Mouse (Mus musculus) ES-E14 (cell line): Measurements from ENCODE around the gene Mrpl17. TPM values are rescaled to one million over a fixed set of nuclear protein-coding genes. Genes with fewer than 3 reads are reported as not detected.
A peak's percentile ranks its signal among the peaks of the same experiment; 100 is the strongest.

Experiments used
- DNase-seq: peaks from one replicate; pipeline ENCODE4 v3.0.0-alpha.2; 2013; ENCODE audit warnings: low read depth, low spot score
- H3K27ac ChIP-seq: 2 replicates; pipeline ENCODE4 v1.5.1; 2012; ENCODE audit warnings: low read depth, mild to moderate bottlenecking, low read length, moderate library complexity, mixed read lengths; ENCODE audit not compliant: poor library complexity, insufficient read depth, severe bottlenecking
- H3K36me3 ChIP-seq: 2 replicates; pipeline ENCODE4 v1.6.1; 2012; ENCODE audit warnings: mild to moderate bottlenecking, low read length, moderate library complexity, mixed read lengths; ENCODE audit not compliant: control insufficient read depth, poor library complexity, insufficient read depth, severe bottlenecking
- H3K4me1 ChIP-seq, 2 experiments: fragments of 150-350 bp in 1 of 2; sonication (generic) in 1 of 2; 2 replicates each; pipeline ENCODE4 v1.6.1; 2012; ENCODE audit warnings: low read length in 2 of 2, mild to moderate bottlenecking in 1 of 2, mixed read lengths in 1 of 2; ENCODE audit not compliant: control insufficient read depth in 2 of 2, insufficient read depth in 2 of 2, poor library complexity in 1 of 2
- H3K4me3 ChIP-seq, 2 experiments: fragments of 150-350 bp in 1 of 2; sonication (generic) in 1 of 2; 2 replicates each; pipeline ENCODE4 v1.5.1; 2012; ENCODE audit warnings: low read length in 2 of 2, low read depth in 1 of 2, mild to moderate bottlenecking in 1 of 2, mixed read lengths in 1 of 2; ENCODE audit not compliant: insufficient read depth in 1 of 2, poor library complexity in 1 of 2, severe bottlenecking in 1 of 2
- H3K9ac ChIP-seq: 2 replicates; pipeline ENCODE4 v1.6.1; 2012; ENCODE audit warnings: low read depth, mild to moderate bottlenecking, low read length, mixed read lengths; ENCODE audit not compliant: poor library complexity, insufficient read depth, severe bottlenecking
- H3K9me3 ChIP-seq: fragments of 150-350 bp; sonication (generic); 2 replicates; pipeline ENCODE4 v1.6.1; 2012; ENCODE audit warnings: low read depth, mild to moderate bottlenecking, low read length; ENCODE audit not compliant: control insufficient read depth, insufficient read depth
- CHD2 ChIP-seq: IDR thresholded peaks from 2 replicates; pipeline ENCODE4 v1.6.1; 2014; ENCODE audit warnings: mild to moderate bottlenecking, low read depth, low read length, inconsistent platforms
- HCFC1 ChIP-seq: IDR thresholded peaks from 2 replicates; pipeline ENCODE4 v1.6.1; 2012; ENCODE audit warnings: low read length, inconsistent platforms, borderline replicate concordance; ENCODE audit not compliant: insufficient read depth
- MAFK ChIP-seq: IDR thresholded peaks from 2 replicates; pipeline ENCODE4 v1.6.1; 2014; ENCODE audit warnings: mild to moderate bottlenecking, low read depth, low read length, inconsistent platforms; ENCODE audit not compliant: insufficient read depth
- ZC3H11A ChIP-seq: IDR thresholded peaks from 2 replicates; pipeline ENCODE4 v1.6.1; 2012; ENCODE audit warnings: low read depth, mild to moderate bottlenecking, inconsistent platforms, low read length, borderline replicate concordance
- ZNF384 ChIP-seq: IDR thresholded peaks from 2 replicates; pipeline ENCODE4 v1.6.1; 2012; ENCODE audit warnings: low read depth, low read length, inconsistent platforms
- in situ Hi-C, 2 experiments: fragments of 600-800 bp; cut with MboI; formaldehyde crosslinking; loops; one replicate each; pipeline ENCODE4 v1.15.1; 2025; ENCODE audit warnings: low sequenced_read_pairs in 2 of 2, inconsistent platforms in 1 of 2; ENCODE audit not compliant: unreplicated experiment in 2 of 2
- total RNA-seq: library from RNA; depleted of rRNA; stranded (reverse); fragments of 300-350 nt; gene quantifications from 2 replicates; pipeline ENCODE4 v1.2.3, GENCODE M21; 2012

The Mrpl17 gene
- total RNA-seq, 1 experiment = 371 TPM

DNA sequence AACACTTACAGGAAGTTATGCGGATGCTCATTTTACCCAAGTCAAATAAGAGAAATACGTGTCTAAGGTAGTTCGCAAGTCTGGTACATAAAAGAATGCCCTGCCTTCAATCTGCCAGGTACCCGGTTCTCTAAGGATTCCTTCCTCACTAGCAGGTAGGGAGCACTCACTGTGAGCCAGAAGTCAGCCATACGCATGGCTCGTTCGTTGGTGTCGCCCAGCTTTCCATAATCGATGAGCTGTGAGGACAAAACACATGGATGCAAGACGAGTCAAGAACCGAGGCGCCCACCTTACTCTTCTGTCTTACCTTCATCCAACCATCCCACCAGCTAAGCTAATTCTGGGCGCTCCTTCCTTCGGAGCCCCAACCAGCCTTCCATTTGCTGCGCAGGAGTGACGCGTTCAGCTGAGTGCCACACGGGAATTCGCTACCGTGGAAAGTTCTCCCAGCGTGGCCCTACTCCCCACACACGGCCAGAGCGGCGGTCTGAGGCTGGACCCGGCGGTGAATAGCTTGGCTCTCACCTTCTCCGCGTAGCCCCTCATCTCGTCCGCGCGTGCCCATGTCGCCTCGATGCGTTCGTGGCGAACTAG is 521 bp downstream of the Mrpl17 start:
- H3K27ac ChIP-seq = peak overlapping the region; percentile 37; the same call in 1 of the 2 replicates
- TF ChIP-seq MAFK (no peak), ZNF384 (no peak), ZC3H11A (no peak), HCFC1 (no peak), CHD2 (no peak)
- H3K4me1 ChIP-seq = peaks cover 3 to 5% of the 10 kb centered on the region in 2 experiments; a peak in 3 of 4 replicates
- no peaks in the 10 kb centered on the region for H3K9me3 ChIP-seq
- DNase-seq = no peak
- H3K4me3 ChIP-seq = peak overlapping the region; percentile 91 to 95
- peaks cover 11% of the 10 kb centered on the region for H3K36me3 ChIP-seq
- peak overlapping the region; percentile 98 for H3K9ac ChIP-seq
- in situ Hi-C loops = loop anchor here in 1 of 2 experiments (25.0 kb wide), 1 partner anchor 1598 kb away; the partner anchor contains the start of gene Trim6

- no peaks in the 10 kb centered on the region for H3K9me3 ChIP-seq
- in situ Hi-C loops = loop anchor here in 1 of 2 experiments (25.0 kb wide), 1 partner anchor 1598 kb away; the partner anchor contains the start of gene Trim6
- DNase-seq = no peak
- peak overlapping the region; percentile 91 to 95 for H3K4me3 ChIP-seq
- no peak overlapping the region for H3K27ac ChIP-seq
- H3K36me3 ChIP-seq = peaks cover 11% of the 10 kb centered on the region
- H3K9ac ChIP-seq = peak overlapping the region; percentile 98
- TF ChIP-seq MAFK = no peak
- no peak for TF ChIP-seq ZC3H11A
- TF ChIP-seq ZNF384 = no peak
- no peak for TF ChIP-seq HCFC1
- peaks cover 3 to 5% of the 10 kb centered on the region in 2 experiments; a peak in 3 of 4 replicates for H3K4me1 ChIP-seq
These were observed 1.1 kb downstream of the Mrpl17 start for GRCm38 (mm10) chr7:105809836-105810235.

DNA sequence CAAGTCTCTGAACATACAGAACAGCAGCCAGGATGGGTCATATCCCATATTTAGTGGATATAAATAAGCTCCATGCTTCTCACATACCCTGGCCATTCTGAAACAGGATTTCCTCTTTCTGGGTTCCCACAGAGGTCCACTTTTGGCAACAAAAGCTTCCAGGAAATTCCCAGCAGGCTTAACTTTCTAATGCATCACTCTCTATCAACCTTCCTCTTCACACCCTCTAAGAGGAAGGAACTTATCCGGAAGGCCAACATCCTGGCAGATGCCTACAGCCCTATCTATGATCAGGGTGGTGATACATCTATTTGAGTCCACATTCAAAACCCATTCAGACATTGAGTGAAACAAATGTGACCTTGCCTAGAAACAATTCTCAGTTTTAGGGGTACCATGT is 2.5 kb downstream of the Mrpl17 start:
- Histone ChIP-seq H3K36me3 (peaks cover 11% of the 10 kb centered on the region), H3K27ac (no peak overlapping the region), H3K4me3 (no peak overlapping the region), H3K9me3 (no peaks in the 10 kb centered on the region), H3K9ac (no peak overlapping the region), H3K4me1 (peaks cover 3 to 5% of the 10 kb centered on the region in 2 experiments; a peak in 3 of 4 replicates)
- no peak for DNase-seq
- in situ Hi-C loops = loop anchor here in 1 of 2 experiments (25.0 kb wide), 1 partner anchor 1596 kb away; the partner anchor contains the start of gene Trim6
- TF ChIP-seq HCFC1 = no peak

- Histone ChIP-seq H3K9ac (no peak overlapping the region), H3K36me3 (peaks cover 11% of the 10 kb centered on the region), H3K27ac (no peak overlapping the region), H3K4me3 (no peak overlapping the region), H3K4me1 (peaks cover 3 to 5% of the 10 kb centered on the region in 2 experiments; a peak in 3 of 4 replicates), H3K9me3 (no peaks in the 10 kb centered on the region)
- in situ Hi-C loops = loop anchor here in 1 of 2 experiments (25.0 kb wide), 1 partner anchor 1594 kb away; the partner anchor contains the start of gene Trim6
- DNase-seq = no peak
- no peak for TF ChIP-seq ZNF384
- no peak for TF ChIP-seq ZC3H11A
- no peak for TF ChIP-seq CHD2
- TF ChIP-seq HCFC1 = no peak
- TF ChIP-seq MAFK = no peak
These were observed 4.2 kb downstream of the Mrpl17 start for GRCm38 (mm10) chr7:105806716-105807115.
